Comparison of ENCODE assay signal across 16 mouse cellular contexts in the genomic region with DNA sequence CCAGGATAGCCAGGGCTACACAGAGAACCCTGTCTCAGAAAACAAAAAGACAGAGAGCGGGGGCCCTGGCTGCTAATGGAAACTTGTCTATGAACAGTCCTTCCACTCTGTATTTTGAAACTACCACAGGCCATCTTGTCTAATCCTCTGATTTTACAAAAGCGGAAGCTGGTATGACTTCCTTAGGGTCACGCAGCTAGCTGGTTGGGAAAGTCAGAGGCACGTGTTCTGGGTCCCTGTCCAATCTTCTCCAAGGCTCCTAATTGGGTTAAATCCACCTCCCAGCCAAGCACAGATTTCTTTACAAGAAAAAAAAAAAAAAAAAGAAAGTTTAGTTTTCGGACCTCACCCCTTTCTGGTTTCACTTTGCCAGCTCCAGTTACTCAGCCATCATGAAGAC. TPM values are rescaled to one million over a fixed set of nuclear protein-coding genes. Genes with fewer than 3 reads are reported as not detected.
A peak's percentile ranks its signal among the peaks of the same experiment; 100 is the strongest.
DNase-seq lines count a peak whose midpoint lies in the region; ATAC-seq and TF ChIP-seq lines count a peak whose summit lies in the region.
"Had no signal": no experiment of that assay in that cellular context is flagged by ENCODE, and none has a peak within 500 bp of the region (broad histone marks: within the 10 kb centered on the region; RNA-seq: fewer than 3 reads in every experiment).

No protein-coding gene starts in this region.

- no peak overlapping the region for H3K4me3 ChIP-seq in layer of hippocampus, adult 2 months
- no peak overlapping the region for H3K4me3 ChIP-seq in C2C12 (ENCODE audit: insufficient read depth, poor library complexity, severe bottlenecking)
- peak overlapping the region; percentile 12; the same call in 1 of the 2 replicates for H3K4me3 ChIP-seq in macrophage (ENCODE audit: inconsistent target)
- no peak overlapping the region for H3K4me3 ChIP-seq in forebrain, embryonic 10.5 days
- H3K4me3 ChIP-seq: embryonic facial prominence, embryonic 13.5 days; hindbrain, embryonic 13.5 days; kidney, embryonic 15.5 days; liver, embryonic 13.5 days; midbrain, embryonic 13.5 days had no signal

- no peak overlapping the region for H3ac ChIP-seq in C2C12 (ENCODE audit: control insufficient read depth, insufficient read length, low read depth)

- ATAC-seq in cerebellum, adult (ENCODE audit: insufficient number of reproducible peaks, low FRiP score, low TSS enrichment): no peak
- ATAC-seq: forebrain, embryonic 16.5 days had no signal

- peaks cover 68% of the 10 kb centered on the region for H3K79me3 ChIP-seq in C2C12 (ENCODE audit: low read depth)

- H3K36me3 ChIP-seq in C2C12 (ENCODE audit: control insufficient read depth, insufficient read depth) (peaks cover 35% of the 10 kb centered on the region), macrophage (ENCODE audit: inconsistent target) (peaks cover 10% of the 10 kb centered on the region; the same call in 1 of the 2 replicates)
- H3K36me3 ChIP-seq in forebrain, embryonic 10.5 days (replicated peaks): peaks cover 12% of the 10 kb centered on the region; the same call in 1 of the 2 replicates
- H3K36me3 ChIP-seq: embryonic facial prominence, embryonic 13.5 days; kidney, embryonic 15.5 days; liver, embryonic 13.5 days had no signal

- H3K27me3 ChIP-seq in C2C12 (ENCODE audit: control insufficient read depth, insufficient read depth, insufficient read length): no peaks in the 10 kb centered on the region
- no peaks in the 10 kb centered on the region for H3K27me3 ChIP-seq in forebrain, embryonic 10.5 days (ENCODE audit: poor library complexity, severe bottlenecking)
- H3K27me3 ChIP-seq: embryonic facial prominence, embryonic 13.5 days; hindbrain, embryonic 13.5 days; kidney, embryonic 15.5 days; liver, embryonic 13.5 days; midbrain, embryonic 13.5 days had no signal

- H3K4me1 ChIP-seq in forebrain, embryonic 10.5 days: peaks cover 13% of the 10 kb centered on the region
- H3K4me1 ChIP-seq: embryonic facial prominence, embryonic 13.5 days; kidney, embryonic 15.5 days had no signal

- 27% methylated on average over 2 of the region's 5 CpGs for WGBS in macrophage (ENCODE audit: missing documents)
- 85% methylated on average over 5 of the region's 5 CpGs for WGBS in forebrain, embryonic 10.5 days

- H3K27ac ChIP-seq in layer of hippocampus, adult 2 months: peak overlapping the region; percentile 77
- peak overlapping the region; percentile 93 for H3K27ac ChIP-seq in macrophage
- no peak overlapping the region for H3K27ac ChIP-seq in forebrain, embryonic 10.5 days
- H3K27ac ChIP-seq: embryonic facial prominence, embryonic 13.5 days; kidney, embryonic 15.5 days; liver, embryonic 13.5 days; midbrain, embryonic 13.5 days had no signal

- no peaks in the 10 kb centered on the region for H3K9me3 ChIP-seq in forebrain, embryonic 10.5 days
- H3K9me3 ChIP-seq: embryonic facial prominence, embryonic 13.5 days; hindbrain, embryonic 13.5 days; kidney, embryonic 15.5 days; liver, embryonic 13.5 days; midbrain, embryonic 13.5 days had no signal

- peaks cover 97% of the 10 kb centered on the region for H3K79me2 ChIP-seq in C2C12 (ENCODE audit: control insufficient read depth, insufficient read depth)
- H3K79me2 ChIP-seq in macrophage (ENCODE audit: inconsistent target): peaks cover 84% of the 10 kb centered on the region

- TF ChIP-seq CTCF in layer of hippocampus, adult 2 months (conservative IDR thresholded peaks at IDR 0.05): no peak
- no peak for TF ChIP-seq CTCF in C2C12 (IDR thresholded peaks at IDR 0.05; ENCODE audit: control insufficient read depth, insufficient read depth, insufficient read length)

- no peak for DNase-seq in layer of hippocampus, adult 2 months (ENCODE audit: low spot score in 2 of 2)
- no peak for DNase-seq in layer of hippocampus, postnatal 14 days (ENCODE audit: low spot score in 2 of 2)
- DNase-seq in ZHBTc4 (ENCODE audit: low read depth, low spot score): peak; percentile 72
- DNase-seq in forebrain, embryonic 10.5 days (ENCODE audit: extremely low spot score, low spot score): no peak
- DNase-seq: adrenal gland, postnatal 25 days; cerebellum, adult 8-10 months; layer of hippocampus, postnatal 36 days; liver, embryonic 13.5 days had no signal

TF ChIP-seq in C2C12, 6 proteins besides CTCF, POLR2A, EP300 and RAD21:
- TF ChIP-seq USF1 (IDR thresholded peaks at IDR 0.05; ENCODE audit: low read depth): peak; percentile 66
- no peak for TF ChIP-seq CEBPB (IDR thresholded peaks at IDR 0.05; ENCODE audit: low read depth)
TF ChIP-seq in C2C12: peak in this region for 1.

RNA-seq across cellular contexts. Expression of a gene that starts 45.8 kb away (rescaled TPM):
- total RNA-seq in layer of hippocampus, adult 2 months (2021): 10 to 100 TPM; 46.9 TPM
- 10 to 100 TPM; 64.9 to 72.1 TPM for total RNA-seq in layer of hippocampus, postnatal 14 days (2021)
- polyA plus RNA-seq in C2C12 (2012; fragmentation: generic; extraction: Trizol): 144 TPM
- total RNA-seq in macrophage (2018; cell fraction: chromatin; rRNA removed): 10 to 100 TPM in 25 of 26 experiments, 1 to 10 TPM in 1; 7.0 to 47.6 (median 27.4) TPM
- total RNA-seq in macrophage (2018; cell fraction: cytosol; rRNA removed): 100 to 1,000 TPM in 13 of 26 experiments, 10 to 100 TPM in 13; 70.2 to 171 (median 101) TPM
- total RNA-seq in macrophage (2018; cell fraction: nucleus; rRNA removed): 10 to 100 TPM; 28.0 to 79.5 (median 53.6) TPM
- 93.9 to 139 TPM (median 136 TPM) in 3 replicates for polyA plus RNA-seq in macrophage (2018)
- polyA plus RNA-seq in forebrain, embryonic 10.5 days (2016; fragmentation: Nextera tagmentation; extraction: Ambion mirVana): 58.6 and 64.7 TPM in 2 replicates

RNA-seq across cellular contexts. Expression of a gene that starts 55.6 kb away (rescaled TPM):
- total RNA-seq in layer of hippocampus, adult 2 months (2021): 10 to 100 TPM; 32.3 to 35.1 TPM
- 10 to 100 TPM; 39.0 to 40.4 TPM for total RNA-seq in layer of hippocampus, postnatal 14 days (2021)
- polyA plus RNA-seq in C2C12 (2012; fragmentation: generic; extraction: Trizol) (61.8 TPM), macrophage (2018) (33.7 to 41.6 TPM (median 40.4 TPM) in 3 replicates)
- 100 to 1,000 TPM in 25 of 26 experiments, 10 to 100 TPM in 1; 99.6 to 452 (median 234) TPM for total RNA-seq in macrophage (2018; cell fraction: chromatin; rRNA removed)
- 10 to 100 TPM; 34.3 to 65.4 (median 48.6) TPM for total RNA-seq in macrophage (2018; cell fraction: cytosol; rRNA removed)
- total RNA-seq in macrophage (2018; cell fraction: nucleus; rRNA removed): 100 to 1,000 TPM in 17 of 26 experiments, 10 to 100 TPM in 9; 65.0 to 297 (median 115) TPM
- 61.5 and 66.0 TPM in 2 replicates for polyA plus RNA-seq in forebrain, embryonic 10.5 days (2016; fragmentation: Nextera tagmentation; extraction: Ambion mirVana)
